Mouse (Mus musculus) frontal cortex, adult 2 months (tissue): Measurements from ENCODE around the gene Gm4070. TPM values are rescaled to one million over a fixed set of nuclear protein-coding genes. Genes with fewer than 3 reads are reported as not detected.
"Not testable (repeated sequence)": the region's sequence is repeated elsewhere in the genome, so short reads cannot be mapped to it uniquely, and the experiment has no call there.

Source experiments
- DNase-seq, 2 experiments: peaks; one replicate each; pipeline ENCODE4 v3.0.0; 2022; ENCODE audit warnings: low spot score in 1 of 2; ENCODE audit errors: extremely low spot score in 1 of 2
- polyA plus RNA-seq: library from polyadenylated mRNA; depleted of rRNA; stranded (reverse); fragments of >200 nt; gene quantifications from 2 replicates; pipeline ENCODE4 v1.2.3, GENCODE M21; 2012; rRNA removed

Gene Gm4070
- polyA plus RNA-seq, result 1.4 and 1.6 TPM in 2 replicates

GRCm38 (mm10) chr7:105953812-105954211 lies at the start of gene Gm4070:
TSS of gene Gm4070 (minus strand) at chr7:105953967.
- not testable (repeated sequence) for DNase-seq

GRCm38 (mm10) chr7:105954540-105954939 lies 773 bp upstream of the Gm4070 start:
- DNase-seq, result not testable (repeated sequence)

GRCm38 (mm10) chr7:105952408-105952807 lies 1.4 kb downstream of the Gm4070 start:
- DNase-seq, result not testable (repeated sequence)

- not testable (repeated sequence) for DNase-seq
These were observed 8.5 kb downstream of the Gm4070 start for GRCm38 (mm10) chr7:105945238-105945637.

GRCm38 (mm10) chr7:105932132-105932531 lies 21.6 kb downstream of the Gm4070 start:
- not testable (repeated sequence) for DNase-seq

- DNase-seq, result not testable (repeated sequence)
These were observed 70.0 kb downstream of the Gm4070 start for GRCm38 (mm10) chr7:105883588-105884336.

GRCm38 (mm10) chr7:105879717-105880484 lies 73.9 kb downstream of the Gm4070 start:
- DNase-seq, result not testable (repeated sequence)

- not testable (repeated sequence) for DNase-seq
These were observed 97.8 kb downstream of the Gm4070 start for GRCm38 (mm10) chr7:105855718-105856560.

Other genes with a start within 250 kb of the Gm4070 start
- 145 and 158 TPM in 2 replicates for gene Ilk, start 217.4 kb downstream of the Gm4070 start, polyA plus RNA-seq
- 9.5 and 10.0 TPM in 2 replicates for gene Rrp8, start 216.6 kb downstream of the Gm4070 start, polyA plus RNA-seq
- 175 and 184 TPM in 2 replicates for gene Taf10, start 209.6 kb downstream of the Gm4070 start, polyA plus RNA-seq
- 97.5 and 98.8 TPM in 2 replicates for gene Tpp1, start 201.7 kb downstream of the Gm4070 start, polyA plus RNA-seq
- 10.5 and 10.6 TPM in 2 replicates for gene Dchs1, start 166.3 kb downstream of the Gm4070 start, polyA plus RNA-seq
- 138 and 139 TPM in 2 replicates for gene Mrpl17, start 142.9 kb downstream of the Gm4070 start, polyA plus RNA-seq